Mouse (Mus musculus): ENCODE results near the gene Dstyk. TPM values are rescaled to one million over a fixed set of nuclear protein-coding genes. Genes with fewer than 3 reads are reported as not detected.
"Not testable (repeated sequence)": the region's sequence is repeated elsewhere in the genome, so short reads cannot be mapped to it uniquely, and the experiment has no call there.

Dstyk gene
- total RNA-seq, 2 experiments from 2014 or later, result 40.4 to 46.8 TPM

- intact Hi-C loops (cut with DNase I), result no loop called here
Observed at GRCm38 (mm10) chr1:132431716-132432115, 14.4 kb downstream of the Dstyk start.

GRCm38 (mm10) chr1:132433349-132433748 lies 16.0 kb downstream of the Dstyk start:
- no peak for DNase-seq (ENCODE audit: low spot score in 2 of 2)
- intact Hi-C loops (cut with DNase I), result no loop called here

More at GRCm38 (mm10) chr1:132431716-132432115, 14.4 kb downstream of the Dstyk start:
- DNase-seq (ENCODE audit: low spot score in 2 of 2), result peak; percentile 18 to 27

GRCm38 (mm10) chr1:132434032-132434431 lies 16.7 kb downstream of the Dstyk start:
- DNase-seq (ENCODE audit: low spot score in 2 of 2), result no peak
- intact Hi-C loops (cut with DNase I), result no loop called here

- intact Hi-C loops (cut with DNase I), result no loop called here
- no peak for DNase-seq (ENCODE audit: low spot score in 2 of 2)
Observed at GRCm38 (mm10) chr1:132436320-132436958, 19.1 kb downstream of the Dstyk start.

GRCm38 (mm10) chr1:132436960-132437359 lies 19.6 kb downstream of the Dstyk start:
- intact Hi-C loops (cut with DNase I), result no loop called here
- DNase-seq (ENCODE audit: low spot score in 2 of 2), result no peak

GRCm38 (mm10) chr1:132437389-132437788 lies 20.0 kb downstream of the Dstyk start:
- no peak for DNase-seq (ENCODE audit: low spot score in 2 of 2)
- intact Hi-C loops (cut with DNase I), result no loop called here

GRCm38 (mm10) chr1:132440896-132441435 lies 23.6 kb downstream of the Dstyk start:
- DNase-seq (ENCODE audit: low spot score in 2 of 2), result no peak
- intact Hi-C loops (cut with DNase I), result no loop called here

- intact Hi-C loops (cut with DNase I), result no loop called here
- no peak for DNase-seq (ENCODE audit: low spot score in 2 of 2)
Observed at GRCm38 (mm10) chr1:132449742-132450141, 32.4 kb downstream of the Dstyk start.

GRCm38 (mm10) chr1:132464651-132465050 lies 47.3 kb downstream of the Dstyk start:
- DNase-seq (ENCODE audit: low spot score in 2 of 2), result no peak
- intact Hi-C loops (cut with DNase I), result no loop called here

GRCm38 (mm10) chr1:132468926-132469325 lies 51.6 kb downstream of the Dstyk start:
- intact Hi-C loops (cut with DNase I), result no loop called here
- DNase-seq (ENCODE audit: low spot score in 2 of 2), result no peak

- intact Hi-C loops (cut with DNase I), result no loop called here
- no peak for DNase-seq (ENCODE audit: low spot score in 2 of 2)
Observed at GRCm38 (mm10) chr1:132469519-132469918, 52.2 kb downstream of the Dstyk start.

GRCm38 (mm10) chr1:132470031-132470430 lies 52.7 kb downstream of the Dstyk start:
- intact Hi-C loops (cut with DNase I); DNase-seq (ENCODE audit: low spot score in 2 of 2): not testable (repeated sequence)

- DNase-seq (ENCODE audit: low spot score in 2 of 2), result no peak
- intact Hi-C loops (cut with DNase I), result no loop called here
Observed at GRCm38 (mm10) chr1:132471032-132471431, 53.7 kb downstream of the Dstyk start.

GRCm38 (mm10) chr1:132471499-132471898 lies 54.1 kb downstream of the Dstyk start:
- no peak for DNase-seq (ENCODE audit: low spot score in 2 of 2)
- intact Hi-C loops (cut with DNase I), result no loop called here

GRCm38 (mm10) chr1:132472537-132472936 lies 55.2 kb downstream of the Dstyk start:
- no peak for DNase-seq (ENCODE audit: low spot score in 2 of 2)
- intact Hi-C loops (cut with DNase I), result no loop called here

GRCm38 (mm10) chr1:132474496-132474895 lies 57.1 kb downstream of the Dstyk start:
- no peak for DNase-seq (ENCODE audit: low spot score in 2 of 2)
- intact Hi-C loops (cut with DNase I), result no loop called here

- intact Hi-C loops (cut with DNase I), result loop anchor here (5.0 kb wide), 1 partner anchor 109 kb away; no protein-coding TSS in a partner anchor
- peak in 1 of 2 experiments; percentile 19 for DNase-seq (ENCODE audit: low spot score in 2 of 2)
Observed at GRCm38 (mm10) chr1:132476575-132476927, 59.2 kb downstream of the Dstyk start.

GRCm38 (mm10) chr1:132476928-132477691 lies 59.8 kb downstream of the Dstyk start, which contains the start of gene Rbbp5:
TSS of gene Rbbp5 (plus strand) at chr1:132477365.
- intact Hi-C loops (cut with DNase I), result loop anchor here (5.0 kb wide), 1 partner anchor 110 kb away; no protein-coding TSS in a partner anchor
- DNase-seq (ENCODE audit: low spot score in 2 of 2), result peak; percentile 83 to 84

GRCm38 (mm10) chr1:132479438-132479837 lies 62.1 kb downstream of the Dstyk start:
- no peak for DNase-seq (ENCODE audit: low spot score in 2 of 2)
- intact Hi-C loops (cut with DNase I), result loop anchor here (5.0 kb wide), 1 partner anchor 112 kb away; no protein-coding TSS in a partner anchor

- no peak for DNase-seq (ENCODE audit: low spot score in 2 of 2)
Observed at GRCm38 (mm10) chr1:132481619-132482018, 64.3 kb downstream of the Dstyk start.

GRCm38 (mm10) chr1:132483234-132483633 lies 65.9 kb downstream of the Dstyk start:
- no peak for DNase-seq (ENCODE audit: low spot score in 2 of 2)
- intact Hi-C loops (cut with DNase I), result no loop called here

More at GRCm38 (mm10) chr1:132481619-132482018, 64.3 kb downstream of the Dstyk start:
- intact Hi-C loops (cut with DNase I), result no loop called here

Data from left cerebral cortex, postnatal 36 days (tissue).